ENCODE assay signal across 31 mouse cellular contexts in the genomic region with DNA sequence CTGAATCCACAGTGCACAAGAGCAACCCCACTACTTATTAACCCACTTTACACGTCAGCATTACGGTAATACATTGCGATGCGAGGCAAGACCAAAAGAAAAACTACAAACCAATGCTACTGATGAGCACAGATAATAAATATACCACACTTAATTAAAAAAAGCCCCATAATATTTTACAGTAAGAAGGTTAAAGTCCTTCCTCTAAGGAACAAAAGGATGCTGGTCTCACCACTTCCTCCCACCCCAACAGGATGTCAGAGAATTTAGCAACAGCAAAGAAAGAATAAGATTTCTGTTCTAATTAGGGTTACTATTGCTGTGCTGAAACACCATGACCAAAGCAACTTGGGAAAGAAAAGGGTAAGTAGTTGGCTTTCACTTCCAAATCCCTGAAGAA. TPM values are rescaled to one million over a fixed set of nuclear protein-coding genes. Genes with fewer than 3 reads are reported as not detected.
DNase-seq lines count a peak whose midpoint lies in the region; ATAC-seq lines count a peak whose summit lies in the region.
"Had no signal": no experiment of that assay in that cellular context is flagged by ENCODE, and none has a peak within 500 bp of the region (broad histone marks: within the 10 kb centered on the region; RNA-seq: fewer than 3 reads in every experiment).

No protein-coding gene starts in this region.

- H3K4me3 ChIP-seq in liver, embryonic 11.5 days (ENCODE audit: low read depth, low read length): no peak overlapping the region
- no peak overlapping the region for H3K4me3 ChIP-seq in midbrain, embryonic 11.5 days (ENCODE audit: low read depth, low read length)
- H3K4me3 ChIP-seq: forebrain, embryonic 10.5 days; forebrain, embryonic 13.5 days; hindbrain, embryonic 10.5 days; hindbrain, embryonic 13.5 days had no signal

- H3K27ac ChIP-seq in liver, embryonic 11.5 days (ENCODE audit: low read depth, low read length): no peak overlapping the region
- H3K27ac ChIP-seq in midbrain, embryonic 11.5 days (ENCODE audit: low read depth, low read length): no peak overlapping the region
- H3K27ac ChIP-seq: forebrain, embryonic 10.5 days; forebrain, embryonic 13.5 days; hindbrain, embryonic 10.5 days; hindbrain, embryonic 13.5 days had no signal

- no peaks in the 10 kb centered on the region for H3K27me3 ChIP-seq in liver, embryonic 11.5 days (replicated peaks; ENCODE audit: control insufficient read depth, insufficient read depth, low read length)
- no peaks in the 10 kb centered on the region for H3K27me3 ChIP-seq in midbrain, embryonic 11.5 days (ENCODE audit: control insufficient read depth, insufficient read depth, low read length)
- H3K27me3 ChIP-seq: forebrain, embryonic 13.5 days; hindbrain, embryonic 13.5 days had no signal

- H3K4me1 ChIP-seq in liver, embryonic 11.5 days (replicated peaks; ENCODE audit: control insufficient read depth, insufficient read depth, low read length): no peaks in the 10 kb centered on the region
- H3K4me1 ChIP-seq in midbrain, embryonic 11.5 days (ENCODE audit: control insufficient read depth, insufficient read depth, low read length): no peaks in the 10 kb centered on the region
- H3K4me1 ChIP-seq: forebrain, embryonic 13.5 days; hindbrain, embryonic 10.5 days; hindbrain, embryonic 13.5 days had no signal

- H3K4me2 ChIP-seq in liver, embryonic 11.5 days: no peak overlapping the region
- H3K4me2 ChIP-seq in midbrain, embryonic 11.5 days: no peak overlapping the region
- H3K4me2 ChIP-seq: forebrain, embryonic 13.5 days; heart, embryonic 11.5 days; hindbrain, embryonic 13.5 days had no signal

- DNase-seq in CD4-positive, CD25-positive, alpha-beta regulatory T cell, adult 2 months (ENCODE audit: low read depth, low spot score): peak; percentile 31
- peak; percentile 17 for DNase-seq in naive thymus-derived CD4-positive, alpha-beta T cell, adult 2 months (ENCODE audit: low read depth)
- DNase-seq in liver, embryonic 11.5 days (ENCODE audit: low spot score): no peak
- no peak for DNase-seq in left cerebral cortex, adult 8-10 months (ENCODE audit: low spot score in 2 of 2)
- no peak for DNase-seq in midbrain, embryonic 11.5 days (ENCODE audit: low spot score, missing footprints)
- DNase-seq in left cerebral cortex, adult 11 months (ENCODE audit: low spot score): no peak
- DNase-seq: adrenal gland, postnatal 14 days; cerebellum, adult 11 months; cerebellum, adult 8-10 months; cerebellum, postnatal 10 days; cerebellum, postnatal 36 days; gastrocnemius, postnatal 10 days; gastrocnemius, postnatal 36 days had no signal

- WGBS in liver, embryonic 11.5 days: 97% methylated on average over 4 of the region's 4 CpGs
- WGBS in midbrain, embryonic 11.5 days: 100% methylated on average over 4 of the region's 4 CpGs

- H3K9me3 ChIP-seq in liver, embryonic 11.5 days (ENCODE audit: control insufficient read depth, low read length): no peaks in the 10 kb centered on the region
- H3K9me3 ChIP-seq in midbrain, embryonic 11.5 days (ENCODE audit: control insufficient read depth, low read length): no peaks in the 10 kb centered on the region
- H3K9me3 ChIP-seq: forebrain, embryonic 10.5 days; forebrain, embryonic 13.5 days; hindbrain, embryonic 10.5 days; hindbrain, embryonic 13.5 days had no signal

- 0 out of 2 replicates have a peak, but pooled peaks have one; percentile 36 for ATAC-seq in common myeloid progenitor, adult 5-6 weeks (replicated peaks; ENCODE audit: low read depth, poor library complexity, severe bottlenecking)
- peak; percentile 90 for ATAC-seq in inflammation-experienced regulatory T-cells, adult 6 months
- ATAC-seq in liver, embryonic 11.5 days (replicated peaks; ENCODE audit: low FRiP score): no peak
- no peak for ATAC-seq in midbrain, embryonic 11.5 days (ENCODE audit: low FRiP score)
- ATAC-seq: forebrain, embryonic 13.5 days; forebrain, embryonic 16.5 days; hindbrain, embryonic 16.5 days had no signal

- H3K9ac ChIP-seq in liver, embryonic 11.5 days (ENCODE audit: low read depth, low read length): no peak overlapping the region
- H3K9ac ChIP-seq in midbrain, embryonic 11.5 days (ENCODE audit: low read length): no peak overlapping the region
- H3K9ac ChIP-seq: forebrain, embryonic 13.5 days; hindbrain, embryonic 13.5 days had no signal

- H3K36me3 ChIP-seq in liver, embryonic 11.5 days (ENCODE audit: control insufficient read depth, insufficient read depth, low read length): peaks cover 20% of the 10 kb centered on the region; the same call in 1 of the 2 replicates
- H3K36me3 ChIP-seq in midbrain, embryonic 11.5 days (ENCODE audit: control insufficient read depth, insufficient read depth, low read length): peaks cover 7% of the 10 kb centered on the region; the same call in 1 of the 2 replicates

RNA-seq across cellular contexts. Expression of a gene that starts 15.9 kb away (rescaled TPM):
- total RNA-seq in common myeloid progenitor, adult 5-6 weeks (2017): 47.8 and 57.2 TPM in 2 replicates
- 10 to 100 TPM; 82.8 to 87.7 (median 84.4) TPM for polyA plus RNA-seq in inflammation-experienced regulatory T-cells, adult 6 months (2017; shearing (Covaris generic))
- 44.8 and 46.9 TPM in 2 replicates for polyA plus RNA-seq in liver, embryonic 11.5 days (2014; fragmentation: Nextera tagmentation; extraction: Ambion mirVana)
- total RNA-seq in left cerebral cortex, adult 8-10 months (2022): 10 to 100 TPM; 34.6 to 40.1 (median 38.1) TPM
- polyA plus RNA-seq in midbrain, embryonic 11.5 days (2014; fragmentation: Nextera tagmentation; extraction: Ambion mirVana): 40.9 and 45.6 TPM in 2 replicates

RNA-seq across cellular contexts. Expression of a gene that starts 40.3 kb away (rescaled TPM):
- total RNA-seq in common myeloid progenitor, adult 5-6 weeks (2017): not detected in 2 replicates
- not detected for polyA plus RNA-seq in inflammation-experienced regulatory T-cells, adult 6 months (2017; shearing (Covaris generic))
- polyA plus RNA-seq in liver, embryonic 11.5 days (2014; fragmentation: Nextera tagmentation; extraction: Ambion mirVana): not detected in 2 replicates
- not detected for total RNA-seq in left cerebral cortex, adult 8-10 months (2022)
- not detected in 2 replicates for polyA plus RNA-seq in midbrain, embryonic 11.5 days (2014; fragmentation: Nextera tagmentation; extraction: Ambion mirVana)
- total RNA-seq: adrenal gland, adult 18-20 months; adrenal gland, postnatal 14 days; adrenal gland, postnatal 4 days; gastrocnemius, postnatal 36 days; heart, adult 8-10 months; heart, postnatal 25 days had no signal
- polyA plus RNA-seq: embryonic facial prominence, embryonic 11.5 days; embryonic facial prominence, embryonic 14.5 days; forebrain, embryonic 10.5 days; forebrain, embryonic 13.5 days; forebrain, embryonic 16.5 days; heart, embryonic 11.5 days; heart, embryonic 14.5 days; heart, postnatal 0 days; hindbrain, embryonic 10.5 days; hindbrain, embryonic 13.5 days; intestine, embryonic 14.5 days had no signal

Comparison
In these comparisons a context has a peak if more than half of its experiments do, and no peak if none do; other contexts are left out.
1. DNase-seq: peak in CD4-positive, CD25-positive, alpha-beta regulatory T cell, adult 2 months (single experiment) and naive thymus-derived CD4-positive, alpha-beta T cell, adult 2 months (single experiment); none in liver, embryonic 11.5 days (single experiment), left cerebral cortex, adult 8-10 months (0 of 2), midbrain, embryonic 11.5 days (single experiment) and left cerebral cortex, adult 11 months (single experiment).
2. ATAC-seq: peak in common myeloid progenitor, adult 5-6 weeks (single experiment) and inflammation-experienced regulatory T-cells, adult 6 months (single experiment); none in liver, embryonic 11.5 days (single experiment) and midbrain, embryonic 11.5 days (single experiment).